Mouse (Mus musculus) testis, postnatal 14 days (tissue): ENCODE measurements around the gene Vamp8.

Experiments used
- DNase-seq: peaks from one replicate; pipeline ENCODE4 v3.0.0; 2021; ENCODE audit warnings: low spot score

Vamp8 gene

GRCm38 (mm10) chr6:72389941-72390771 is at the start of gene Vamp8:
TSS of gene Vamp8 (minus strand) at chr6:72390703.
- DNase-seq, result peak; percentile 74

GRCm38 (mm10) chr6:72439355-72440185 is 49.1 kb upstream of the Vamp8 start, which contains the start of gene Mat2a:
TSS of gene Mat2a (minus strand) at chr6:72439558.
- peak; percentile 93 for DNase-seq

DNA sequence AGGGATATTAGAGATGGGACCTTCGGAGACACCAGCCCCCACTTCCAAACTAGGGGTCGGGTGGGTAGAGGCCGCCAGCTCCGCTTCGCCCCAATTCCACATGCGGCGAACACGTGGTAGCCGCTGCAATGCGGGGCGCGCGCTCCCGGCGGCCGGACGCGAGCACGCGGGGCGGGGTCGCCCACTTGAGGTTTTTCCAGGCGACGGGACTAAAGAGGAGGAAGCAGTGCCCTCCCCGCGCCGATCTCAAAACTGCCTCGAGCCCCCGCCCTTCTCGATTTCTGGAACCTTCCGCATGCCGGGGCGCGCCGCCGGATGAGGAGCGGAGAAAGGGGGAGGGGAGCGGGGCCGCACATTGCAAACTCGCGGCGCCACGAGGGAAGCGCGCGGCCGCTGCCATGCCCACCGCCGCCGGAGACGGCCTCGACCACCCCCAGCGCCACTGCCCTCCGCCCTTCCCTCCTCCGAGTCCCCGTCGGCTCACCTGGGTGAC is 48.4 kb upstream of the Vamp8 start:
- DNase-seq, result peak; percentile 86

GRCm38 (mm10) chr6:72438226-72438625 is 47.7 kb upstream of the Vamp8 start:
- DNase-seq, result no peak

DNA sequence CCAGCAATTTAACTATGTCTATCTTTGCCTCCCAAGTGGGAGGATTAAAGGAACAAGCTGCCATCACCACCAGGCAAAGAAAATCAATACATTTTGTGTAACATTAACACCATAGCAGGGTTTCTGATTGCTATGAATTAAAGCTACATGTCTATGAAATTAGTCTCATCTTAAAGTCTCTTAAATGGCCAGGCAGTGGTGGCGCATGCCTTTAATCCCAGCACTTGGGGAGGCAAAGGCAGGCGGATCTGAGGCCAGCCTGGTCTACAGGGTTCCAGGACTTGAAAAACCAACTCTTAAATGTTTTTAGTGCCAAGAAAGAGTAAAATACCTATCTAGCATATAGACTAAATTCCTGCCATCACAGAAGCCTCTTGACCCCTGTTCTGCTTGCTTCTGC is 41.6 kb upstream of the Vamp8 start:
- DNase-seq, result no peak

- no peak for DNase-seq
Observed at GRCm38 (mm10) chr6:72430989-72431921, 40.8 kb upstream of the Vamp8 start.

- no peak for DNase-seq
Observed at GRCm38 (mm10) chr6:72429061-72429842, 38.7 kb upstream of the Vamp8 start.

GRCm38 (mm10) chr6:72428036-72428435 is 37.5 kb upstream of the Vamp8 start:
- DNase-seq, result peak; percentile 58

- no peak for DNase-seq
Observed at GRCm38 (mm10) chr6:72425646-72426045, 35.1 kb upstream of the Vamp8 start.

GRCm38 (mm10) chr6:72420901-72421300 is 30.4 kb upstream of the Vamp8 start:
- no peak for DNase-seq

- no peak for DNase-seq
Observed at GRCm38 (mm10) chr6:72419806-72420205, 29.3 kb upstream of the Vamp8 start.

- DNase-seq, result no peak
Observed at GRCm38 (mm10) chr6:72418279-72418678, 27.8 kb upstream of the Vamp8 start.

DNA sequence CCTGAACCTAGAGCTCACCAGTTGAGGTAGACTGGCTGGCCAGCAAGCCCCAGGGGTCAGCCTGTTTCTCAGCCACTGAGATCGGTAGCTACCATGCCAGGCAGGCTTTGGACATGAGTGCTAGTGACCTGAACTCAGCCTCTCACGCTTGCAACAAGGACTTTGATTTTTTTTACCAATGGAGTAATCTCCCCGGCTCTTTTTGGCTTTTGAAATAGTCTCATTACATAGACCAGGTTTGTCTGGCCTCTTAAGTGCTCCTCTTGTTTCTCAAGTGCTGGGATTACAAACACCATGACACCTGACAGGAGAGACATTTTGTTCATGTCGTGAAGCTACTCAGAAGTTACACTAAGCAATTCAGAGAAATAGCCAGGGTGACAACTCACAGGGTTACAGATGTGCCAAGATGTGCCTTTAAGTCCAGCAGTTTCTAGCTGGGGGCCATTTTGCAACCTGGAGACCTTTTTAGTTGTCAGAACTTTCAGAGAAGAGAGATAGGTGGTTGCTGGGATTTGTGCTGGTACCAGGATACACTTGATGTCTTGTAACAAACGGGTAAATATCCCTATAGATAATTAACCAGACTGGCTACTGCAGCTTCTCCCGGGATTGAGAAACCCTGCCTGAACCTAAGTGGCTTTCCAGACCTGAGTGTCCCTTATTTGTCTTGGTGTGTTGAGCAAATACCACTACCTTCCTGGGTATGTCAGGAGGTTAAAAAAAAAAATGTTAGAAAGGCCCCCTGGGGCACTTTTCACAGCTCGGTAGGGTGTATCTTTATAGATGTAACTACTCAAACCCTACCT is 25.7 kb upstream of the Vamp8 start:
- DNase-seq, result no peak

GRCm38 (mm10) chr6:72415181-72415580 is 24.7 kb upstream of the Vamp8 start:
- DNase-seq, result no peak

DNA sequence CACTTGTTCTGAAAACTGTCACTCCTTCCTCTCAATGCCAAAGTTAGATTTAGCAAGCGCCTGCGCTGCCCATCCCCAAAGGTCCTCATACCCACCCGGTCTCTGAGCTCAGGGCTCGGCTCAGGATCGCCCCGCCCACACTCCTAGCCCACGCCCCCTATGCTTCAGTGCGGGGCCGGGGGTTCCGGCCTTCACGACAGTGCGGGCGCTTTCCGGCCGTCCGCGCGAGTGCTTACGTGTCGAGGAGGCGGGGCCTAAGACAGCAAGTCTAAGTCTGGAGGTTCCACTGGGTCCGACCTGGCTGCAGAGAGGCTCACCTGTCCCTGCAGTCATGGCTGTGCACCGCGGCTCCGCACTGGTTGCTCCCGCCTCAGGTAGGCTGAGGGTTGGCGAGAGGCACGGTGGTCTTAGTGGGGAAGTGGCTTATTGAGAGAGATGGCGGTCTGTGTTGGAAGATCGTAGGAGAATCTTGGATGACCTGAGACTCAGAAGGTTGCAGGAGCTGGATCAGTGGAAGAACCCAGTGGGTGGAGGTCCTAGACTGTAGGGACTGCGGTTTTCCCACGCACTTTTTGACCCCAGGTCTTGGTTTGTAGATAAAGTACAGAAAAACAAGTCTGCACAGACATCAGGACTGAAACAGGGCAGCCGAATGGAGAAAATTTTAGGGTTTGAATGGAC is 23.7 kb upstream of the Vamp8 start, which contains the start of gene Ggcx:
Gene Ggcx (plus strand): TSS at position 233 of the 681 bp plus-strand sequence.
- DNase-seq, result peak; percentile 95

- no peak for DNase-seq
Observed at GRCm38 (mm10) chr6:72410518-72410917, 20.0 kb upstream of the Vamp8 start.

- no peak for DNase-seq
Observed at GRCm38 (mm10) chr6:72410003-72410402, 19.5 kb upstream of the Vamp8 start.

DNA sequence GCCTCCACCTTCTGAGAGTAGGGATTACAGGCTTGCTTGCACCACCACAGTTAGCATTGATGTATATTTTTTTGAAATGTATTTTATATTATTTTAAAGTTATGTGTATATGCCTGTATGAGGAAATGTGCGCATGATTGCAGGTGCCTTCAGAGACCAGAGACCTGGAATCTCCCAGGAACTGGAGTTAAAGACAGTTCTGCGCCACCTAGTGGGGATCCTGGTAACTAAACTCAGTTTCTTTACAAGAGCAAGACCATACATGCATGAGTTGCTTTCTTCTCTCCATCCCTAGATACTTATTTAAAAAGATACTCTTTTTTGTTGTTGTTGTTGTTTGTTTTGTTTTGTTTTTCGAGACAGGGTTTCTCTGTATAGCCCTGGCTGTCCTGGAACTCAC is 19.1 kb upstream of the Vamp8 start:
- DNase-seq, result no peak

- peak; percentile 51 for DNase-seq
Observed at GRCm38 (mm10) chr6:72407119-72407518, 16.6 kb upstream of the Vamp8 start.
